ENCODE assay signal across 16 mouse cellular contexts in genomic region chr1:144248923-144249322, GRCm38 (mm10). TPM values are rescaled to one million over a fixed set of nuclear protein-coding genes. Genes with fewer than 3 reads are reported as not detected.
DNase-seq lines count a peak whose midpoint lies in the region; ATAC-seq and TF ChIP-seq lines count a peak whose summit lies in the region.
"Had no signal": no experiment of that assay in that cellular context is flagged by ENCODE, and none has a peak within 500 bp of the region (broad histone marks: within the 10 kb centered on the region; RNA-seq: fewer than 3 reads in every experiment).

Rgs1 (minus strand) TSS chr1:144249242.

- H3K36me3 ChIP-seq in liver, embryonic 14.5 days (replicated peaks; ENCODE audit: control insufficient read depth, insufficient read depth, low read depth): no peaks in the 10 kb centered on the region
- H3K36me3 ChIP-seq in hindbrain, embryonic 14.5 days (replicated peaks; ENCODE audit: control insufficient read depth, insufficient read depth): no peaks in the 10 kb centered on the region
- H3K36me3 ChIP-seq: limb, embryonic 12.5 days had no signal

- TF ChIP-seq EP300 in liver, embryonic 14.5 days (IDR thresholded peaks at IDR 0.05; ENCODE audit: low read depth): no peak

- 21% methylated on average over 9 of the region's 9 CpGs for WGBS in liver, embryonic 14.5 days (ENCODE audit: insufficient replicate concordance)
- WGBS in hindbrain, embryonic 14.5 days: 79% methylated on average over 9 of the region's 9 CpGs

- no peaks in the 10 kb centered on the region for H3K9me3 ChIP-seq in liver, embryonic 14.5 days (ENCODE audit: control insufficient read depth, low read length)
- H3K9me3 ChIP-seq in hindbrain, embryonic 14.5 days (ENCODE audit: control insufficient read depth, low read length): no peaks in the 10 kb centered on the region
- H3K9me3 ChIP-seq: limb, embryonic 12.5 days had no signal

- peak; percentile 65 for DNase-seq in lung, postnatal 25 days (ENCODE audit: low spot score)
- DNase-seq in lung, postnatal 14 days: no peak
- DNase-seq in MEL-GATA-1-ER (ENCODE audit: extremely low read depth, low read depth): peak; percentile 90
- peak in 2 of 3 experiments; percentile 3 to 4 for DNase-seq in liver, embryonic 14.5 days (ENCODE audit: low read depth in 3 of 3, low spot score in 3 of 3)
- DNase-seq in thymus, postnatal 0 days (ENCODE audit: low spot score): peak; percentile 66
- DNase-seq in hindbrain, embryonic 14.5 days (ENCODE audit: low spot score): no peak
- no peak for DNase-seq in kidney, adult 18-20 months
- DNase-seq in cerebellum, adult 18-20 months: no peak
- DNase-seq: forebrain, postnatal 0 days; heart, adult 11 months; right cerebral cortex, adult 18-20 months had no signal

- no peak for TF ChIP-seq CTCF in liver, embryonic 14.5 days (IDR thresholded peaks at IDR 0.05; ENCODE audit: low read depth)

- H3K9ac ChIP-seq in liver, embryonic 14.5 days (replicated peaks): no peak within 1 kb of the TSS
- no peak within 1 kb of the TSS for H3K9ac ChIP-seq in hindbrain, embryonic 14.5 days
- H3K9ac ChIP-seq: forebrain, postnatal 0 days; limb, embryonic 12.5 days had no signal

- H3K27me3 ChIP-seq in liver, embryonic 14.5 days (ENCODE audit: control insufficient read depth, insufficient read depth, low read length): no peaks in the 10 kb centered on the region
- no peaks in the 10 kb centered on the region for H3K27me3 ChIP-seq in hindbrain, embryonic 14.5 days (ENCODE audit: control insufficient read depth, insufficient read depth, low read length)
- H3K27me3 ChIP-seq: limb, embryonic 12.5 days had no signal

- no peak within 1 kb of the TSS for H3K4me3 ChIP-seq in liver, embryonic 14.5 days (ENCODE audit: insufficient read depth in 1 of 2, low read depth in 2 of 2, low read length in 2 of 2)
- no peak within 1 kb of the TSS for H3K4me3 ChIP-seq in hindbrain, embryonic 14.5 days (replicated peaks; ENCODE audit: low read length)
- H3K4me3 ChIP-seq: limb, embryonic 12.5 days had no signal

- H3K27ac ChIP-seq in liver, embryonic 14.5 days: no peak within 1 kb of the TSS
- H3K27ac ChIP-seq in hindbrain, embryonic 14.5 days: no peak within 1 kb of the TSS
- H3K27ac ChIP-seq: limb, embryonic 12.5 days had no signal

- no peaks in the 10 kb centered on the region for H3K4me1 ChIP-seq in liver, embryonic 14.5 days (replicated peaks; ENCODE audit: control insufficient read depth in 2 of 2, insufficient read depth in 2 of 2, low read length in 1 of 2)
- no peaks in the 10 kb centered on the region for H3K4me1 ChIP-seq in hindbrain, embryonic 14.5 days (replicated peaks; ENCODE audit: control insufficient read depth, insufficient read depth, low read length)
- H3K4me1 ChIP-seq: limb, embryonic 12.5 days had no signal

- 0 out of 2 replicates have a peak, but pooled peaks have one; percentile 18 for ATAC-seq in liver, embryonic 14.5 days (ENCODE audit: insufficient read depth)
- no peak for ATAC-seq in hindbrain, embryonic 14.5 days (ENCODE audit: low FRiP score)
- ATAC-seq: forebrain, postnatal 0 days; midbrain, embryonic 16.5 days had no signal

- no peak within 1 kb of the TSS for H3K4me2 ChIP-seq in liver, embryonic 14.5 days (ENCODE audit: low read depth)
- H3K4me2 ChIP-seq in hindbrain, embryonic 14.5 days (replicated peaks): no peak within 1 kb of the TSS
- H3K4me2 ChIP-seq: limb, embryonic 12.5 days had no signal

RNA-seq across cellular contexts. Expression of gene Rgs1, which starts in this region (rescaled TPM):
- polyA plus RNA-seq in liver, embryonic 14.5 days (2012; rRNA removed): 0.08 and 0.20 TPM in 2 replicates
- polyA plus RNA-seq in liver, embryonic 14.5 days (2014; fragmentation: Nextera tagmentation; extraction: Ambion mirVana): 0.38 and 0.71 TPM in 2 replicates
- polyA plus RNA-seq in thymus, postnatal 0 days (2015; fragmentation: Nextera tagmentation; extraction: Ambion mirVana): 5.7 and 6.5 TPM in 2 replicates
- polyA plus RNA-seq in hindbrain, embryonic 14.5 days (2014; fragmentation: Nextera tagmentation; extraction: Ambion mirVana): not detected in 2 replicates
- polyA plus RNA-seq: brain, embryonic 14.5 days; embryonic facial prominence, embryonic 11.5 days; forebrain, postnatal 0 days; hindbrain, embryonic 11.5 days; limb, embryonic 12.5 days; midbrain, embryonic 16.5 days had no signal

Comparison
In these comparisons a context has a peak if more than half of its experiments do, and no peak if none do; other contexts are left out.
1. DNase-seq: peak in lung, postnatal 25 days (single experiment), MEL-GATA-1-ER (single experiment) and thymus, postnatal 0 days (single experiment); none in lung, postnatal 14 days (single experiment), hindbrain, embryonic 14.5 days (single experiment), kidney, adult 18-20 months (single experiment) and cerebellum, adult 18-20 months (0 of 2).
2. Peak in DNase-seq and ATAC-seq in liver, embryonic 14.5 days; RNA of the gene not detected or under 1 TPM.